Mouse (Mus musculus) myocyte (in vitro differentiated cells): ENCODE results near the gene Trim65. TPM values are rescaled to one million over a fixed set of nuclear protein-coding genes. Genes with fewer than 3 reads are reported as not detected.

Experiments
- H3K27me3 ChIP-seq: one replicate; pipeline ENCODE4 v1.6.1; 2011; ENCODE audit not compliant: control insufficient read depth, insufficient read depth, insufficient read length
- H3K36me3 ChIP-seq: one replicate; pipeline ENCODE4 v1.6.1; 2011; ENCODE audit not compliant: control insufficient read depth, insufficient read depth
- H3K4me2 ChIP-seq: one replicate; pipeline ENCODE4 v1.6.1; 2011; ENCODE audit warnings: low read depth, control low read depth
- H3K4me3 ChIP-seq: one replicate; pipeline ENCODE4 v1.5.1; 2011; ENCODE audit warnings: mild to moderate bottlenecking, control low read depth, moderate library complexity
- H3K79me2 ChIP-seq: one replicate; pipeline ENCODE4 v1.6.1; 2011; ENCODE audit not compliant: control insufficient read depth, insufficient read depth
- H3ac ChIP-seq: one replicate; pipeline ENCODE4 v1.6.1; 2011; ENCODE audit not compliant: control insufficient read depth, insufficient read length
- CEBPB ChIP-seq: IDR thresholded peaks from 2 replicates; pipeline ENCODE4 v1.6.1; 2011; ENCODE audit warnings: mild to moderate bottlenecking, moderate library complexity; ENCODE audit not compliant: poor library complexity, insufficient read depth, severe bottlenecking
- E2F4 ChIP-seq: IDR thresholded peaks from one replicate; pipeline ENCODE4 v1.6.1; 2011; ENCODE audit warnings: mild to moderate bottlenecking, control low read depth, moderate library complexity; ENCODE audit not compliant: insufficient read depth
- MAX ChIP-seq: IDR thresholded peaks from one replicate; pipeline ENCODE4 v1.6.1; 2011; ENCODE audit warnings: low read depth, mild to moderate bottlenecking, control low read depth
- MYOD1 ChIP-seq, 3 experiments: IDR thresholded peaks; one replicate each; pipeline ENCODE4 v1.6.1; 2011; ENCODE audit warnings: control low read depth in 2 of 3, low read depth in 2 of 3, mild to moderate bottlenecking in 2 of 3, moderate library complexity in 1 of 3; ENCODE audit not compliant: insufficient read length in 2 of 3, control insufficient read depth in 1 of 3
- MYOG ChIP-seq, 3 experiments: IDR thresholded peaks; one replicate each; pipeline ENCODE4 v1.6.1; 2011; ENCODE audit warnings: control low read depth in 2 of 3, low read depth in 2 of 3, mild to moderate bottlenecking in 2 of 3; ENCODE audit not compliant: insufficient read length in 2 of 3, control insufficient read depth in 1 of 3, insufficient read depth in 1 of 3
- POLR2A ChIP-seq: IDR thresholded peaks from one replicate; pipeline ENCODE4 v1.6.1; 2011; ENCODE audit warnings: low read depth, mild to moderate bottlenecking, control low read depth, moderate library complexity; ENCODE audit not compliant: insufficient read length
- POLR2AphosphoS2 ChIP-seq: IDR thresholded peaks from one replicate; pipeline ENCODE4 v1.6.1; 2011; ENCODE audit warnings: low read depth, control low read depth; ENCODE audit not compliant: insufficient read length
- REST ChIP-seq: IDR thresholded peaks from one replicate; pipeline ENCODE4 v1.6.1; 2011; ENCODE audit warnings: mild to moderate bottlenecking, control low read depth, moderate library complexity; ENCODE audit not compliant: insufficient read depth, insufficient read length
- SRF ChIP-seq: IDR thresholded peaks from one replicate; pipeline ENCODE4 v1.6.1; 2011; ENCODE audit warnings: low read depth; ENCODE audit not compliant: control insufficient read depth, insufficient read length
- TCF12 ChIP-seq: IDR thresholded peaks from one replicate; pipeline ENCODE4 v1.6.1; 2011; ENCODE audit warnings: mild to moderate bottlenecking, control low read depth; ENCODE audit not compliant: poor library complexity, insufficient read depth, severe bottlenecking
- TCF3 ChIP-seq: IDR thresholded peaks from one replicate; pipeline ENCODE4 v1.6.1; 2011; ENCODE audit warnings: low read depth, control low read depth; ENCODE audit not compliant: insufficient read length
- USF1 ChIP-seq: IDR thresholded peaks from one replicate; pipeline ENCODE4 v1.6.1; 2011; ENCODE audit warnings: low read depth, mild to moderate bottlenecking, control low read depth, moderate library complexity
- polyA plus RNA-seq: library from polyadenylated mRNA; unstranded; fragments of >200 nt; fragmentation: generic; extraction: Trizol; gene quantifications from one replicate; pipeline ENCODE4 v1.2.1, GENCODE M21; 2012; ENCODE audit warnings: missing spikeins

The Trim65 gene
- polyA plus RNA-seq, 1 experiment: 1.9 TPM

DNA sequence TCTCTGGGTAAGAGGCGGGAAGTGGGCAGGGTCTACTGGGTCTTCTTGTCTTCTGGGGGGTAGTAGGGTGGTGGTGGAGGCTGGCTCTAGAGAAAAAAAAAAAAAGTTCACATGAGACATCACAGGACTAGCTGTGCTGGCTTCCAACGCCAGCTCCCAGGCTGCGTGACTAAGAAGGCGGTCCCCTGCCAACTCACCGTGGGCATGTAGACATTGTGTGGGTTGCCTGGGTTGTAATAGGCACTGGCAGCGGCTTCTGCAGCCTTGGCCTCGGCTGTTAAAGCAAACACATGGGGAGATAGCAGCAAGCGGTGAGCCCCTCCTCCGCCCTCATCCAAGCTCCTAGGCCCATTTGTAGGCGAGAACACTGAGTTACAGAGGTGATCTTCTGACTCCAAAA is 51.4 kb downstream of the Trim65 start:
- H3ac ChIP-seq: no peak overlapping the region
- H3K4me3 ChIP-seq: no peak overlapping the region
- TF ChIP-seq MYOG (IDR thresholded peaks at IDR 0.05; ENCODE audit: control insufficient read depth in 1 of 3, insufficient read depth in 1 of 3, insufficient read length in 2 of 3, low read depth in 2 of 3) (no peak), E2F4 (no peak), REST (no peak), CEBPB (no peak), MAX (no peak), TCF12 (no peak), POLR2A (no peak), SRF (no peak), POLR2AphosphoS2 (no peak), USF1 (no peak), MYOD1 (IDR thresholded peaks at IDR 0.05; ENCODE audit: control insufficient read depth in 1 of 3, insufficient read length in 2 of 3, low read depth in 2 of 3) (no peak), TCF3 (no peak)
- peaks cover 5% of the 10 kb centered on the region for H3K79me2 ChIP-seq
- H3K27me3 ChIP-seq: no peaks in the 10 kb centered on the region
- H3K36me3 ChIP-seq: peaks cover 38% of the 10 kb centered on the region
- no peak overlapping the region for H3K4me2 ChIP-seq

DNA sequence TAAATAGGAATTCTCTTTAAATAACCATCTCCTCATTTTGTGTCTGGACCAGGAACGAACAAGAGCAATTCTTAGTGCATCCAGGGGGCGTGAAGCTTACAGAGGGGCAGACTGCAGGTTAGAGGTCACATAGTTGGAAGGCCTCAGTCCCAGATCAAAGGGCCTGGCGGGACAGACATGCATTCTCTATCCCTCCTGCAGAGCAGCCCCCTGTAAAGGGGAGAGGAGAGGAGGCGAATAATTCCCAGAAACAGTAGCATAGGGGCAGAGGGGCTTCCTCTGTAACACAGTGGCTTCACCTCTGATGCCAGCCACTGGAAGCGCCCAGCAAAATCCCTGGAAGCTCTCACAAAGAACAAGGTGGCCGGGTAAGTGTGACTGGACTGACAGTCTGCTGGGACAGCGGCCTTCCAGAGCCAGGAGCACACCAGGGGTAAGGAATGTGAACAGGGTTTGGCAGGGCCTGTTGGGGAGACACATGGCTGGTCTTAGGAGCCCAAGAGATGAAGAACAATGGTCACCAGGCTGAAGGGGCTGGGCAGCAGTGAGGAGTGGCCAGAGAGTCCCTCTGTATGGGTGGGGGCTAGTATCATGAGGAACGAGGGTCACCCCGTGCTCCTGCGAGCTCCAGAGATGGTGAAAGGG is 52.1 kb downstream of the Trim65 start:
- Histone ChIP-seq H3K27me3 (no peaks in the 10 kb centered on the region), H3K79me2 (peaks cover 4% of the 10 kb centered on the region), H3K4me3 (no peak overlapping the region), H3K36me3 (peaks cover 38% of the 10 kb centered on the region), H3K4me2 (no peak overlapping the region), H3ac (no peak overlapping the region)
- no peak for TF ChIP-seq USF1
- TF ChIP-seq SRF: no peak
- no peak for TF ChIP-seq CEBPB
- TF ChIP-seq TCF3: no peak
- TF ChIP-seq TCF12: no peak
- no peak for TF ChIP-seq MYOG (IDR thresholded peaks at IDR 0.05; ENCODE audit: control insufficient read depth in 1 of 3, insufficient read depth in 1 of 3, insufficient read length in 2 of 3, low read depth in 2 of 3)
- no peak for TF ChIP-seq POLR2AphosphoS2
- TF ChIP-seq POLR2A: no peak
- no peak for TF ChIP-seq MYOD1 (IDR thresholded peaks at IDR 0.05; ENCODE audit: control insufficient read depth in 1 of 3, insufficient read length in 2 of 3, low read depth in 2 of 3)
- no peak for TF ChIP-seq MAX
- TF ChIP-seq REST: no peak
- no peak for TF ChIP-seq E2F4

DNA sequence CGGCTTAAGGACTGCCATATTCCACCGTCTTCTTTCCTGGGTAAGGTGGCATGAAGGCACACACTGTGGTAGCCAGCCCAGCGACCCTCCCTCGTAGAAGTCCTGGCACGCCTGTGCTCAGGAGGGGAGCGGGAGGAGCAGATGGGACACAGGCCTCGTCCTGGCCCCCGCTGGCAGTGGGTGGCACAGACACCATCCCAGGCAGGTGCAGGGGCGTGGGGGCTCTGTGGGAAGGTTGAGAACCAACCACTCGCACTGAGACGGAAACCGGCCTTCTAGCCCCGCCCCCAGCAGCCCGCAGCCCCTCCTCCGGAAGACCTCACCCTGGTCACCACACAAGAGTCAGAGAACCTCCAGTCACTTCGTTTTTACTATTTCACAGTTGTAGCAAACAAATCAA is 52.7 kb downstream of the Trim65 start:
- Histone ChIP-seq H3K79me2 (peaks cover 2% of the 10 kb centered on the region), H3K4me3 (no peak overlapping the region), H3ac (no peak overlapping the region), H3K36me3 (peaks cover 32% of the 10 kb centered on the region), H3K27me3 (no peaks in the 10 kb centered on the region), H3K4me2 (no peak overlapping the region)
- no peak for TF ChIP-seq TCF12
- TF ChIP-seq USF1: no peak
- peak; percentile 73 for TF ChIP-seq POLR2AphosphoS2
- peak in 1 of 3 experiments; percentile 25 for TF ChIP-seq MYOD1 (IDR thresholded peaks at IDR 0.05; ENCODE audit: control insufficient read depth in 1 of 3, insufficient read length in 2 of 3, low read depth in 2 of 3)

DNA sequence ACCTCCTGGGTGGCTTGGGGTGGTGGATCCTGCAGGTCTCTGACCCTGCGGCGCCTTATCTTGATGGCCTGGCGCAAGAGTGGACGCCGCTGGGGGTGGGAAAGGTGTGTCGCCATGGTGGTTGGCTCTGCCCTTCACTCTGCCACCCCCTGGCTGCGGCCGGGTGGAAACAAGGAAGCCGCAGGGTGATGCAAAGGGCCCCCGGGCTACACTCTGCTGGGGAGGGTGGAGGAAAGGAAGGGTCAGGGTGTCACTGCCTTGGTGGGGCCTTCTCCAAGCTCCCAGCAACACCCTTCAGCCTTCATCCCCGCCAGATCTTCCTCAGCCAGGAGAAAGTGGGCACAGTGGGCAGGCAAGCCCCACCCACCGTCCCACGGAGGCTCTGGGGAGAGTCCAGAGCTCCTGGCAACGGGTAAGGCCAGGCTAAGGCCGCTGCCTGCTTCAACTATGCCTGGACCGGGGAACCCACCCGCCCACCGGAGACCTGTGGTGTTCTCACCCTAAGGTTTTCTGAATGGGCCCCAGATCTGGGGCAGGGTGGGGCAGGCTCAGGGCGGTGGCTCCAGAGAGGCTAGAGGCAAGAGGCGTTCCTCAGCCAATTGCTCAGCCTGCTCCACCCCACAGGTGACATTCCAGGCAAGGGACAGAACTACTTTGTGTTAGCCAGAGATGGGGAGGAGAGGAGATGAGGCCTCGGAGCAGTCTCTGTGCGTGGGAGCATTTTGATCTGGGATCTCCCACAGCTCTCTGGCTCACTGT is 53.3 kb downstream of the Trim65 start, which contains the start of gene Unc13d:
Gene Unc13d, minus strand, starts transcription at position 516 of the 759 bp plus-strand sequence.
- Histone ChIP-seq H3K4me3 (no peak within 1 kb of the TSS), H3K4me2 (no peak within 1 kb of the TSS), H3K79me2 (no peaks in the 10 kb centered on the region), H3K27me3 (no peaks in the 10 kb centered on the region), H3K36me3 (peaks cover 28% of the 10 kb centered on the region), H3ac (no peak within 1 kb of the TSS)
- peak; percentile 51 for TF ChIP-seq POLR2AphosphoS2
- no peak for TF ChIP-seq TCF3

DNA sequence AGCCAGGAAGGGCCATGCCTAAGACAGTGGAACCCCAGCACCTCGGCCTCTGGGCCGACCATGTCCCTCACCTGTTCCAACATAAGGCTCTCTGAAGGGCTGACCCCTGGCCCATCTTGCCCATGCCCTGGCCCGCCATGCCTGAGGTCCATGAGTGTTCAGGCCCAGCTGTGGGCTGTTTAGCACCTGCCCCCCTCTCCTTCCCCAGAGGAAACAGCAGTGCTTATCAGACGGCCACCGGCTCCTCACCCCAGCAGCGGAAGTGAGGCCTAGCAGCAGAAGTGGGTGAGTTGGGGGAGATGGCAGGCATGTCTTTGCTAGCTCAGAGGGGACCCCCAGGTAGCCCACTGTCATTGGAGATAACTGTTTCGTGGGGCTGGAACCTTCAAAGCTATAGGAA is 54.1 kb downstream of the Trim65 start:
- H3ac ChIP-seq: no peak overlapping the region
- H3K27me3 ChIP-seq: no peaks in the 10 kb centered on the region
- H3K36me3 ChIP-seq: peaks cover 25% of the 10 kb centered on the region
- TF ChIP-seq TCF3 (no peak), MYOG (IDR thresholded peaks at IDR 0.05; ENCODE audit: control insufficient read depth in 1 of 3, insufficient read depth in 1 of 3, insufficient read length in 2 of 3, low read depth in 2 of 3) (no peak), REST (no peak), CEBPB (no peak), E2F4 (no peak), POLR2AphosphoS2 (no peak), POLR2A (no peak), TCF12 (no peak), USF1 (no peak)
- no peak overlapping the region for H3K4me3 ChIP-seq
- no peaks in the 10 kb centered on the region for H3K79me2 ChIP-seq
- no peak overlapping the region for H3K4me2 ChIP-seq
